Mouse (Mus musculus) CH12.LX (cell line): ENCODE data around the gene Ankub1. TPM values are rescaled to one million over a fixed set of nuclear protein-coding genes. Genes with fewer than 3 reads are reported as not detected.

ENCODE experiments used
- DNase-seq: peaks from one replicate; pipeline ENCODE4 v3.0.0-alpha.2; 2013; ENCODE audit errors: extremely low read depth
- H3K27ac ChIP-seq: 2 replicates; pipeline ENCODE4 v1.5.1; 2012; ENCODE audit warnings: low read depth, mild to moderate bottlenecking, control low read depth, moderate library complexity; ENCODE audit not compliant: insufficient read depth
- H3K27me3 ChIP-seq: replicated peaks from 2 replicates; pipeline ENCODE3; 2012; ENCODE audit warnings: inconsistent platforms
- H3K36me3 ChIP-seq, 2 experiments: replicated peaks in 1 of 2; 2 replicates each; pipeline versions ENCODE3 to v1.6.1; 2012; ENCODE audit warnings: inconsistent platforms in 1 of 2, low read length in 1 of 2, mild to moderate bottlenecking in 1 of 2, mixed read lengths in 1 of 2, moderate library complexity in 1 of 2; ENCODE audit not compliant: control insufficient read depth in 1 of 2, insufficient read depth in 1 of 2
- H3K4me1 ChIP-seq, 2 experiments: 2 replicates each; pipeline ENCODE4 v1.6.1; 2012; ENCODE audit warnings: inconsistent platforms in 1 of 2, moderate library complexity in 1 of 2; ENCODE audit not compliant: insufficient read depth in 2 of 2, control insufficient read depth in 1 of 2
- H3K4me2 ChIP-seq: 2 replicates; pipeline ENCODE4 v1.6.1; 2012; ENCODE audit warnings: low read depth, mild to moderate bottlenecking, control low read depth; ENCODE audit not compliant: poor library complexity, insufficient read depth, severe bottlenecking
- H3K4me3 ChIP-seq, 3 experiments: fragments of 150-350 bp in 1 of 3; sonication (generic) in 1 of 3; replicated peaks in 1 of 3; 2 replicates each; pipeline versions ENCODE3 to v1.5.1; 2011 to 2012; ENCODE audit warnings: low read depth in 2 of 3, low read length in 2 of 3, mild to moderate bottlenecking in 2 of 3, moderate library complexity in 2 of 3, control low read depth in 1 of 3, improper control_type of control experiment in 1 of 3, inconsistent platforms in 1 of 3, mixed read lengths in 1 of 3; ENCODE audit not compliant: poor library complexity in 1 of 3
- H3K79me2 ChIP-seq: replicated peaks from 2 replicates; pipeline ENCODE4 v1.6.1; 2012; ENCODE audit warnings: mild to moderate bottlenecking, moderate library complexity; ENCODE audit not compliant: control insufficient read depth, poor library complexity, insufficient read depth, severe bottlenecking; ENCODE audit errors: extremely low read depth
- H3K9ac ChIP-seq: 2 replicates; pipeline ENCODE4 v1.6.1; 2012; ENCODE audit warnings: low read depth, mild to moderate bottlenecking, control low read depth, moderate library complexity; ENCODE audit not compliant: insufficient read depth
- H3K9me3 ChIP-seq: replicated peaks from 2 replicates; pipeline ENCODE3; 2012; ENCODE audit warnings: low read length, inconsistent platforms, mixed read lengths
- CHD1 ChIP-seq: IDR thresholded peaks from 2 replicates; pipeline ENCODE4 v1.6.1; 2012; ENCODE audit warnings: low read depth, low read length, improper control_type of control experiment, inconsistent platforms
- E2F4 ChIP-seq: IDR thresholded peaks from 2 replicates; pipeline ENCODE4 v1.6.1; 2011; ENCODE audit warnings: low read depth, low read length, improper control_type of control experiment; ENCODE audit not compliant: insufficient replicate concordance
- ELF1 ChIP-seq: IDR thresholded peaks from 2 replicates; pipeline ENCODE4 v1.6.1; 2014; ENCODE audit warnings: low read depth, mild to moderate bottlenecking, inconsistent platforms, low read length, improper control_type of control experiment
- EP300 ChIP-seq: IDR thresholded peaks from 2 replicates; pipeline ENCODE4 v1.6.1; 2011; ENCODE audit warnings: low read length, improper control_type of control experiment
- GABPA ChIP-seq: IDR thresholded peaks from 2 replicates; pipeline ENCODE4 v1.6.1; 2012; ENCODE audit warnings: low read depth, low read length, improper control_type of control experiment, inconsistent platforms; ENCODE audit not compliant: insufficient replicate concordance
- JUND ChIP-seq: conservative IDR thresholded peaks from 2 replicates; pipeline ENCODE4 v1.6.1; 2011; ENCODE audit warnings: low read depth, low read length, improper control_type of control experiment
- KAT2A ChIP-seq: IDR thresholded peaks from 2 replicates; pipeline ENCODE4 v1.6.1; 2012; ENCODE audit warnings: low read length, improper control_type of control experiment, inconsistent platforms; ENCODE audit not compliant: insufficient replicate concordance
- MAFK ChIP-seq: IDR thresholded peaks from 2 replicates; pipeline ENCODE4 v1.6.1; 2011; ENCODE audit warnings: low read length, improper control_type of control experiment; ENCODE audit not compliant: insufficient replicate concordance
- MEF2A ChIP-seq: IDR thresholded peaks from 2 replicates; pipeline ENCODE4 v1.6.1; 2014; ENCODE audit warnings: low read depth, mild to moderate bottlenecking, inconsistent platforms, low read length, improper control_type of control experiment, borderline replicate concordance
- NELFE ChIP-seq: IDR thresholded peaks from 2 replicates; pipeline ENCODE4 v1.6.1; 2011; ENCODE audit warnings: low read depth, low read length, improper control_type of control experiment
- POLR2A ChIP-seq: IDR thresholded peaks from 2 replicates; pipeline ENCODE4 v1.6.1; 2011; ENCODE audit warnings: low read depth, mild to moderate bottlenecking, improper control_type of control experiment, low read length
- POLR2AphosphoS2 ChIP-seq: IDR thresholded peaks from 2 replicates; pipeline ENCODE4 v1.6.1; 2011; ENCODE audit warnings: low read depth, low read length, improper control_type of control experiment
- RAD21 ChIP-seq: IDR thresholded peaks from 2 replicates; pipeline ENCODE4 v1.6.1; 2011; ENCODE audit warnings: low read depth, mild to moderate bottlenecking, low read length, improper control_type of control experiment, moderate library complexity
- SMC3 ChIP-seq: IDR thresholded peaks from 2 replicates; pipeline ENCODE4 v1.6.1; 2011; ENCODE audit warnings: low read depth, low read length, improper control_type of control experiment
- TCF12 ChIP-seq: IDR thresholded peaks from 2 replicates; pipeline ENCODE4 v1.6.1; 2014; ENCODE audit warnings: low read depth, mild to moderate bottlenecking, inconsistent platforms, low read length, improper control_type of control experiment
- UBTF ChIP-seq: IDR thresholded peaks from 2 replicates; pipeline ENCODE4 v1.6.1; 2012; ENCODE audit warnings: low read depth, mild to moderate bottlenecking, inconsistent platforms, low read length, improper control_type of control experiment, moderate library complexity
- USF1 ChIP-seq: IDR thresholded peaks from 2 replicates; pipeline ENCODE4 v1.6.1; 2014; ENCODE audit warnings: low read depth, mild to moderate bottlenecking, inconsistent platforms, low read length, improper control_type of control experiment
- ZC3H11A ChIP-seq: IDR thresholded peaks from 2 replicates; pipeline ENCODE4 v1.6.1; 2012; ENCODE audit warnings: low read depth, mild to moderate bottlenecking, inconsistent platforms, low read length, improper control_type of control experiment
- ZKSCAN1 ChIP-seq: IDR thresholded peaks from 2 replicates; pipeline ENCODE4 v1.6.1; 2012; ENCODE audit warnings: low read depth, inconsistent platforms, low read length, improper control_type of control experiment, borderline replicate concordance
- dilution Hi-C: fragments of 300-500 bp; cut with MboI; formaldehyde crosslinking; loops from 2 replicates; pipeline ENCODE4 v1.14.3; 2020; ENCODE audit warnings: low sequenced_read_pairs; ENCODE audit not compliant: extremely low pct_unique_long_range_greater_than_20kb, extremely low pct_ligation_motif_present
- in situ Hi-C: fragments of 300-500 bp; cut with MboI; formaldehyde crosslinking; loops from 3 replicates; pipeline ENCODE4 v1.14.3; 2019; ENCODE audit warnings: low sequenced_read_pairs, low pct_ligation_motif_present, low pct_unique_long_range_greater_than_20kb, mixed read lengths
- polyA plus RNA-seq: library from polyadenylated mRNA; unstranded; fragments of >175 nt; gene quantifications from 2 replicates; pipeline ENCODE4 v1.2.1, GENCODE M21; 2012; ENCODE audit warnings: low read depth; ENCODE audit not compliant: insufficient read length
- total RNA-seq, 2 experiments: library from RNA; depleted of rRNA; stranded (reverse); fragments of 300-350 nt in 1 of 2; fragments of >200 nt in 1 of 2; gene quantifications; 2 replicates each; pipeline ENCODE4 v1.2.3; 2012 to 2014

Gene Ankub1
- total and polyA plus RNA-seq, 3 experiments = 0.14 TPM; not detected in 2

GRCm38 (mm10) chr3:57732206-57732915 lies 39.8 kb upstream of the Ankub1 start:
- Histone ChIP-seq H3K4me2 (no peak overlapping the region), H3K4me1 (peaks cover 0 to 20% of the 10 kb centered on the region in 2 experiments; a peak in 3 of 4 replicates), H3K9ac (no peak overlapping the region), H3K27ac (no peak overlapping the region), H3K9me3 (no peaks in the 10 kb centered on the region), H3K36me3 (no peaks in the 10 kb centered on the region), H3K4me3 (no peak overlapping the region), H3K79me2 (no peaks in the 10 kb centered on the region), H3K27me3 (no peaks in the 10 kb centered on the region)
- dilution Hi-C loops (no loop called here), in situ Hi-C loops (loop anchor here (10.0 kb wide), 1 partner anchor 68 kb away; no protein-coding TSS in a partner anchor)
- no peak for DNase-seq
- TF ChIP-seq MEF2A (no peak), POLR2AphosphoS2 (no peak), CHD1 (no peak), EP300 (no peak), SMC3 (no peak), E2F4 (no peak), MAFK (no peak), ZKSCAN1 (no peak), ZC3H11A (no peak), POLR2A (no peak), KAT2A (no peak), GABPA (no peak), JUND (no peak), ELF1 (no peak), USF1 (no peak), NELFE (no peak), TCF12 (no peak), UBTF (no peak), RAD21 (no peak)

GRCm38 (mm10) chr3:57714151-57714550 lies 21.6 kb upstream of the Ankub1 start:
- TF ChIP-seq ELF1 = no peak
- H3K27me3 ChIP-seq = no peaks in the 10 kb centered on the region
- dilution Hi-C loops = no loop called here
- no peak for DNase-seq
- no peak overlapping the region for H3K4me2 ChIP-seq
- H3K79me2 ChIP-seq = no peaks in the 10 kb centered on the region
- H3K36me3 ChIP-seq = no peaks in the 10 kb centered on the region
- H3K4me3 ChIP-seq = no peak overlapping the region
- in situ Hi-C loops = no loop called here
- no peaks in the 10 kb centered on the region for H3K9me3 ChIP-seq
- no peak overlapping the region for H3K27ac ChIP-seq
- no peak overlapping the region for H3K9ac ChIP-seq
- H3K4me1 ChIP-seq = no peaks in the 10 kb centered on the region
